In genomic region chr6:149100174-149101075, GRCm38 (mm10) we compare ENCODE assay signal across 8 mouse cellular contexts. TPM values are rescaled to one million over a fixed set of nuclear protein-coding genes. Genes with fewer than 3 reads are reported as not detected.
DNase-seq lines count a peak whose midpoint lies in the region; ATAC-seq lines count a peak whose summit lies in the region.

No protein-coding gene starts in this region.

- H3K4me3 ChIP-seq in embryonic facial prominence, embryonic 10.5 days, result peak overlapping the region; percentile 93

- peak; percentile 52 for ATAC-seq in megakaryocyte-erythroid progenitor cell, adult 5-6 weeks (replicated peaks; ENCODE audit: low FRiP score, low TSS enrichment, poor library complexity, severe bottlenecking)

- intact Hi-C loops in left cerebral cortex, postnatal 36 days (cut with DNase I), result loop anchor here (5.0 kb wide), 2 partner anchors 43 to 153 kb away; partner anchors contain the start of gene Sinhcaf

- peaks cover 29% of the 10 kb centered on the region for H3K27me3 ChIP-seq in embryonic facial prominence, embryonic 10.5 days (replicated peaks; ENCODE audit: low read depth, poor library complexity, severe bottlenecking)

- WGBS in embryonic facial prominence, embryonic 10.5 days, result 2% methylated on average over 52 of the region's 52 CpGs

- peaks cover 5% of the 10 kb centered on the region; the same call in 1 of the 2 replicates for H3K4me1 ChIP-seq in embryonic facial prominence, embryonic 10.5 days

- H3K27ac ChIP-seq in embryonic facial prominence, embryonic 10.5 days (replicated peaks), result peak overlapping the region; percentile 94

- H3K9me3 ChIP-seq in embryonic facial prominence, embryonic 10.5 days, result no peaks in the 10 kb centered on the region

- peak; percentile 64 for DNase-seq in adrenal gland, postnatal 25 days
- DNase-seq in embryonic facial prominence, embryonic 10.5 days (ENCODE audit: low spot score), result peak; percentile 80
- DNase-seq in heart, adult 11 months, result peak; percentile 97
- DNase-seq in kidney, adult 11 months, result peak; percentile 86
- peak; percentile 62 to 71 for DNase-seq in left cerebral cortex, postnatal 36 days (ENCODE audit: low spot score in 2 of 2)
- peak; percentile 71 for DNase-seq in right cerebral cortex, postnatal 25 days
- no peak for DNase-seq in adipocyte (ENCODE audit: low spot score)

- no peaks in the 10 kb centered on the region for H3K36me3 ChIP-seq in embryonic facial prominence, embryonic 10.5 days (replicated peaks)

RNA-seq across cellular contexts. Expression of gene Dennd5b, which starts 1.1 kb away (rescaled TPM):
- 14.0 and 15.7 TPM in 2 replicates for total RNA-seq in adrenal gland, postnatal 25 days (2021)
- 10.8 and 11.0 TPM in 2 replicates for polyA plus RNA-seq in embryonic facial prominence, embryonic 10.5 days (2016; fragmentation: Nextera tagmentation; extraction: Ambion mirVana)
- 10 to 100 TPM; 59.9 to 68.9 TPM for total RNA-seq in left cerebral cortex, postnatal 36 days (2021)
- total RNA-seq in megakaryocyte-erythroid progenitor cell, adult 5-6 weeks (2014; fragmentation: Nextera tagmentation), result 1.1 and 2.3 TPM in 2 replicates
- total RNA-seq in megakaryocyte-erythroid progenitor cell, adult 5-6 weeks (2017), result 0.19 and 2.2 TPM in 2 replicates

RNA-seq across cellular contexts. Expression of gene Gm10203, which starts 29.5 kb away (rescaled TPM):
- total RNA-seq in adrenal gland, postnatal 25 days (2021), result not detected in 2 replicates
- polyA plus RNA-seq in embryonic facial prominence, embryonic 10.5 days (2016; fragmentation: Nextera tagmentation; extraction: Ambion mirVana), result not detected in 2 replicates
- not detected for total RNA-seq in left cerebral cortex, postnatal 36 days (2021)
- total RNA-seq in megakaryocyte-erythroid progenitor cell, adult 5-6 weeks (2014; fragmentation: Nextera tagmentation), result not detected in 2 replicates
- total RNA-seq in megakaryocyte-erythroid progenitor cell, adult 5-6 weeks (2017), result not detected in 2 replicates

RNA-seq across cellular contexts. Expression of gene Etfbkmt, which starts 39.2 kb away (rescaled TPM):
- 15.8 and 24.3 TPM in 2 replicates for total RNA-seq in adrenal gland, postnatal 25 days (2021)
- 13.9 and 16.1 TPM in 2 replicates for polyA plus RNA-seq in embryonic facial prominence, embryonic 10.5 days (2016; fragmentation: Nextera tagmentation; extraction: Ambion mirVana)
- total RNA-seq in left cerebral cortex, postnatal 36 days (2021), result 1 to 10 TPM; 1.7 to 2.5 TPM
- total RNA-seq in megakaryocyte-erythroid progenitor cell, adult 5-6 weeks (2014; fragmentation: Nextera tagmentation), result 15.1 and 18.6 TPM in 2 replicates
- total RNA-seq in megakaryocyte-erythroid progenitor cell, adult 5-6 weeks (2017), result 25.2 and 28.4 TPM in 2 replicates
